Mouse (Mus musculus): ENCODE data around the gene Mag.

DNA sequence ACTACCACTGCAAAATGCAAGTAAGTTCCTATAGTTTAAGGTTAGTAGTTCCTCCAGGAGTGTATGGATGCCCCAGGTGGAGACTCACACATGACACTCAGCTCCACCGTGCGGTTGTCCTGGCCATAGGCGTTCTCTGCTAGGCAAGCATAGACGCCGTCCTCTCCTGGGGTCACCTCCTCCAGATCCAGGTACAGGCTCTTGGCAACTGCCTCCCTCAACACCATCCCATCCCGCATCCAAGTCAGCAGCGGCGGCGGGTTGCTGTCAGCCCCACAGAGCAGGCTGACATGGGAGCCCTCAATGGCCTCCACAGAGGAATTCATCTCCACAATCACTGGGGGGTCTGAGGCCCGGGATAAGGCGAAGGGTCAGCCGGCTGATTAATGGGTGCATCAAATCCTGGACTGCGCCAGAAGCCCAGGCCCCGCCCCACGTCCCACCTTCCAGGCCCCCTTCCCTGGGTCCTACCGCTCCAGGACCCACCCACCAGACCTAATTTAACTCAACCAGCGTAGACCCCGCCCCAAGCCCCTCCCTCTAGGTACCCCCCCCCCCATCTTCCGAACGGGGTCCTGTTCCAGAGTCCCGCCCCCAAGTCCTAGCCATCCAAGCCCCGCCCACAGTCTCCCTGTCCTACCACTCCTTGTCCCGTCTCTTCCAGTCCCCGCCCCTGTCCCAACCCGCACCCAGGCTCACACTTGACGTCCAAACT lies 6.2 kb downstream of the Mag start:
- no peak for TF ChIP-seq CTCF (IDR thresholded peaks at IDR 0.05; ENCODE audit: low read depth)
- TF ChIP-seq EP300 (IDR thresholded peaks at IDR 0.05; ENCODE audit: low read depth) = no peak
